Mouse (Mus musculus) heart, embryonic 11.5 days (tissue): ENCODE data around the gene Dhrs2. TPM values are rescaled to one million over a fixed set of nuclear protein-coding genes. Genes with fewer than 3 reads are reported as not detected.

Experiments
- ATAC-seq: fragments of 200-750 bp; cut with Nextera tagmentation; replicated peaks from 2 replicates; pipeline ENCODE4 v1.8.0; 2017; ENCODE audit warnings: moderate library complexity; ENCODE audit not compliant: insufficient number of reproducible peaks, low FRiP score, low TSS enrichment
- H3K27ac ChIP-seq: fragments of 300-500 bp; sonication (generic); 2 replicates; pipeline ENCODE4 v1.5.1; 2014; ENCODE audit warnings: mild to moderate bottlenecking, low read depth, low read length
- H3K27me3 ChIP-seq: fragments of 300-500 bp; sonication (generic); 2 replicates; pipeline ENCODE4 v1.6.1; 2014; ENCODE audit warnings: mild to moderate bottlenecking, low read length, mixed read lengths; ENCODE audit not compliant: control insufficient read depth, insufficient read depth
- H3K36me3 ChIP-seq: fragments of 300-500 bp; sonication (generic); 2 replicates; pipeline ENCODE4 v1.6.1; 2014; ENCODE audit warnings: mild to moderate bottlenecking, low read length, moderate library complexity, mixed read lengths; ENCODE audit not compliant: control insufficient read depth, insufficient read depth
- H3K4me1 ChIP-seq: fragments of 300-500 bp; sonication (generic); 2 replicates; pipeline ENCODE4 v1.6.1; 2014; ENCODE audit warnings: low read length; ENCODE audit not compliant: control insufficient read depth, insufficient read depth
- H3K4me2 ChIP-seq: fragments of 300-500 bp; sonication (generic); 2 replicates; pipeline ENCODE4 v1.6.1; 2014; ENCODE audit warnings: mild to moderate bottlenecking, moderate library complexity
- H3K4me3 ChIP-seq: fragments of 300-500 bp; sonication (generic); 2 replicates; pipeline ENCODE4 v1.5.1; 2014; ENCODE audit warnings: low read depth, low read length
- H3K9ac ChIP-seq: fragments of 300-500 bp; sonication (generic); 2 replicates; pipeline ENCODE4 v1.6.1; 2014; ENCODE audit warnings: mild to moderate bottlenecking, low read depth, low read length, moderate library complexity
- H3K9me3 ChIP-seq: fragments of 300-500 bp; sonication (generic); replicated peaks from 2 replicates; pipeline ENCODE4 v1.6.1; 2016; ENCODE audit warnings: low read length; ENCODE audit not compliant: control insufficient read depth
- WGBS: fragments of 180-500 bp; shearing (Covaris S2); extraction: QIAGEN DNeasy Blood & Tissue Kit; methylation state at CpG from one replicate; pipeline ENCODE4 v1.1.7; 2014; ENCODE audit not compliant: insufficient replicate concordance; 5-methylcytosine and 5-hydroxymethylcytosine counted together
- polyA plus RNA-seq: library from polyadenylated mRNA; unstranded; fragments of >200 nt; fragmentation: Nextera tagmentation; extraction: Ambion mirVana; gene quantifications from 2 replicates; pipeline ENCODE4 v1.2.1, GENCODE M21; 2014

The Dhrs2 gene
- polyA plus RNA-seq, 1 experiment from 2014 or later = not detected

DNA sequence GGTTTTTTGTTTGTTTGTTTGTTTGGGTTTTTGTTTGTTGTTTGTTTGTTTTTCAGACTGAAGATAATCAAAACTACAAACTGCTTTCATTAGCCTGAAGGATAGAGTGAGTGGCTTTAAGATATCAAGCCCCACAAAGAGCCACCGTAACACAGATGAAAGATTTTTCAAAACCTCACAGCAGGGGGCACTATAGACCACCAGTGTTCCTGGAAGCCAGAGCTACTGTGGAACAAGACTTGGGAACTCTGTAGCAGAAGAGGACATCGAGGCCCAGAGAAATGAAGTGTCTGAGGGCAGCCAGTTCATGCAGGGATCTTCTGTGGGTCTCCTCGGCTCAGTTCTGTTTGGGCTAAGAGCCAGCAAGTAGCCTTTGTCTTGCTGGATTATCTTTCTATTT lies 49.4 kb downstream of the Dhrs2 start:
- WGBS = 56% methylated on average over 3 of the region's 3 CpGs
- Histone ChIP-seq H3K27ac (no peak overlapping the region), H3K4me1 (no peaks in the 10 kb centered on the region; the same call in 1 of the 2 replicates), H3K4me3 (no peak overlapping the region), H3K9ac (no peak overlapping the region), H3K4me2 (no peak overlapping the region), H3K9me3 (no peaks in the 10 kb centered on the region), H3K27me3 (no peaks in the 10 kb centered on the region), H3K36me3 (no peaks in the 10 kb centered on the region)
- no peak for ATAC-seq

DNA sequence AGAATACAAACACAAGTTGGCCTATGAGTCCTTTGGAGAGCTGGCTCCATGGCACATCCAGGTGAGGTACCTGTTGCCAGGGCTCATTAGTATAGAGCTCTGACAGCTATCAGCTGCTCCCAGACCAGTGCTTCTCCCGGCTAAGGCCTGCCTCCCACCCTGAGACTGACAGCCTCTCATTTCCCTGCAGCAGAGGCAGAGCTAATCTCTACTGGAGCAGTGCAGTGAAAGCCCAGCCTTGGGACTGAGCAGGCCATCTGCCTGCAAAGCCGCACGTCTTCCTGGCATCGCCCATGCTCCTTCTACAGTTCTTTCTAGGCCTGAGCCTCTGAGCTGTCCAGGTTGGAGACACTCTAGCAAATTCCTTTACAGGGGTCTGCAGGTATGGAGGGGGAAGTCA lies 51.2 kb downstream of the Dhrs2 start:
- H3K36me3 ChIP-seq = no peaks in the 10 kb centered on the region
- no peak overlapping the region for H3K4me2 ChIP-seq
- no peaks in the 10 kb centered on the region; the same call in 1 of the 2 replicates for H3K4me1 ChIP-seq
- 46% methylated on average over 4 of the region's 4 CpGs for WGBS
- no peak overlapping the region for H3K4me3 ChIP-seq
- no peak overlapping the region for H3K9ac ChIP-seq
- ATAC-seq = no peak
- no peaks in the 10 kb centered on the region for H3K27me3 ChIP-seq
- H3K27ac ChIP-seq = no peak overlapping the region
- no peaks in the 10 kb centered on the region for H3K9me3 ChIP-seq

DNA sequence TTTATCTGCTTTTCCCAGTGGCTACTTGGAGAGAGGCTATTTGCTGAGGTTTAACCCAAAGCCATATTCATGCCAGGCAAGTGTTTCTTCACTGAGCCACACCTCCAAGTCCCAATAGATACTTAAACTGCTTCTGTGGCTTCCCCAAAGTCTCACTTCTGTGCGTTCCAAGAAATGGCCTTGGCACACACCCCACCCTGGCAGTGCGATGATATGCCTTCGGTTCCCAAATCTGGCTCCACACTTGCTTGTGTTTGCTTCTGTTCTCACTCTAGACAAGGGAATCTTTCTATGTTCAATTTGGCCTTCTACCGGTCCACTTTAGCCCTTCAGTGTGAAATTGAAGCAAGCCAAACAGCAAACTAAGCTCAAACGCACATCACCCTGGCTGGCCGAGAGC lies 53.0 kb downstream of the Dhrs2 start:
- no peak overlapping the region for H3K9ac ChIP-seq
- ATAC-seq = no peak
- H3K27me3 ChIP-seq = no peaks in the 10 kb centered on the region
- no peak overlapping the region for H3K27ac ChIP-seq
- 82% methylated on average over 6 of the region's 6 CpGs for WGBS
- no peak overlapping the region for H3K4me2 ChIP-seq
- H3K36me3 ChIP-seq = no peaks in the 10 kb centered on the region
- no peak overlapping the region for H3K4me3 ChIP-seq
- no peaks in the 10 kb centered on the region for H3K9me3 ChIP-seq
- H3K4me1 ChIP-seq = no peaks in the 10 kb centered on the region; the same call in 1 of the 2 replicates

DNA sequence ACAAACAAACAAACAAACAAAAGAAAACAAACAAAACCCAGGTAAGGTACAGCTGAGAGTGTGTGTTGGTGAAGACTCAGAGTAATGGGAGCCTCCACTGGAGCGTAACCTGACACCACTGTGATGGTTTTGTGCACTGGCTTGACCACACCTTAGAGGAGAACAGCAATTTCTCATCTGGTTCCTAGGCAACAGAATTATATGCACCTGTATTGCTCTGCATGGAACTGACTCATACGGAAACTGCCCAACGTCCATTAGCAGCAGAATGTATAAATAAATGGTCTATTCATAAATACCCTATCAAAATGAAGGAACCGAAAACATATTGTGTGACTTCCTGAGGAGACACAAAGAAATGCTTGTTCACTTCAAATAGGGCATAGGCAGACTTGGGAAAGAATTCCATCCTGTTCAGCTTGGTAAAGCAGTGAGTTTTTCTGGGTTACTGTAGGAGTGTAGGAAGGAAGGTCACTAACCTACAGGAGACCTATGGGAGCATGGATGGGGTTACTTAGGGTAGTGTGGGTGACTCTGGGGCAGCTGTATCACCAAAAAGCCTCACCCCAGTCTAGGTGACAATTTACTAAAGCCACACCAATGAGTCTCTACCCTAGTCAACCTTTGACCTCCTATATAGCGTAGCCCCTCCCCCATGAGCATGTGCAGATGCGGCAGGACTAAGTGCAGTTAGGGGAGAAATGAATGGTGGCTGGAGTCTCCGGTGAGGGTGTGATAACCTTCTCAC lies 57.7 kb downstream of the Dhrs2 start:
- Histone ChIP-seq H3K4me3 (no peak overlapping the region), H3K4me2 (no peak overlapping the region), H3K9ac (no peak overlapping the region), H3K4me1 (no peaks in the 10 kb centered on the region; the same call in 1 of the 2 replicates), H3K36me3 (no peaks in the 10 kb centered on the region), H3K27ac (no peak overlapping the region), H3K9me3 (no peaks in the 10 kb centered on the region), H3K27me3 (no peaks in the 10 kb centered on the region)
- 73% methylated on average over 7 of the region's 7 CpGs for WGBS
- no peak for ATAC-seq

Other genes with a start within 250 kb of the Dhrs2 start
- gene Gm17428, start 245.1 kb upstream of the Dhrs2 start, polyA plus RNA-seq = not detected in 2 replicates
- 3,446 and 4,122 TPM in 2 replicates for gene Myh7, start 227.4 kb upstream of the Dhrs2 start, polyA plus RNA-seq
- gene Ngdn, start 206.6 kb upstream of the Dhrs2 start, polyA plus RNA-seq = 60.3 and 62.1 TPM in 2 replicates
- 2.9 and 3.1 TPM in 2 replicates for gene Zfhx2, start 129.7 kb upstream of the Dhrs2 start, polyA plus RNA-seq
- gene Thtpa, start 127.2 kb upstream of the Dhrs2 start, polyA plus RNA-seq = 12.4 and 15.1 TPM in 2 replicates
- gene Ap1g2, start 115.4 kb upstream of the Dhrs2 start, polyA plus RNA-seq = 9.1 and 11.4 TPM in 2 replicates
- gene Jph4, start 105.1 kb upstream of the Dhrs2 start, polyA plus RNA-seq = 0.31 and 0.59 TPM in 2 replicates